Mouse (Mus musculus): Measurements from ENCODE around the gene Knop1. TPM values are rescaled to one million over a fixed set of nuclear protein-coding genes. Genes with fewer than 3 reads are reported as not detected.

The Knop1 gene
- polyA plus RNA-seq, 1 experiment from 2014 or later: 88.1 TPM

GRCm38 (mm10) chr7:118841030-118841745, 14.9 kb downstream of the Knop1 start:
- no peak overlapping the region for H3K27ac ChIP-seq
- DNase-seq (ENCODE audit: low spot score): no peak
- H3K9me3 ChIP-seq: no peaks in the 10 kb centered on the region
- WGBS: 82% methylated on average over 8 of the region's 8 CpGs
- H3K4me1 ChIP-seq: no peaks in the 10 kb centered on the region
- H3K36me3 ChIP-seq: peaks cover 96% of the 10 kb centered on the region
- H3K27me3 ChIP-seq (ENCODE audit: insufficient read depth, poor library complexity, severe bottlenecking): no peaks in the 10 kb centered on the region
- no peak overlapping the region for H3K4me3 ChIP-seq

- no peak for DNase-seq (ENCODE audit: low spot score)
- 85% methylated on average over 5 of the region's 5 CpGs for WGBS
- Histone ChIP-seq H3K36me3 (peaks cover 93% of the 10 kb centered on the region), H3K9me3 (no peaks in the 10 kb centered on the region), H3K27me3 (ENCODE audit: insufficient read depth, poor library complexity, severe bottlenecking) (no peaks in the 10 kb centered on the region), H3K4me1 (no peaks in the 10 kb centered on the region), H3K27ac (no peak overlapping the region), H3K4me3 (no peak overlapping the region)
These were observed 18.2 kb downstream of the Knop1 start for GRCm38 (mm10) chr7:118837901-118838300.

GRCm38 (mm10) chr7:118827975-118828416, 28.1 kb downstream of the Knop1 start:
- H3K27me3 ChIP-seq (ENCODE audit: insufficient read depth, poor library complexity, severe bottlenecking): no peaks in the 10 kb centered on the region
- peaks cover 31% of the 10 kb centered on the region; the same call in 1 of the 2 replicates for H3K36me3 ChIP-seq
- no peak overlapping the region for H3K27ac ChIP-seq
- no peaks in the 10 kb centered on the region for H3K4me1 ChIP-seq
- no peak for DNase-seq (ENCODE audit: low spot score)
- no peaks in the 10 kb centered on the region for H3K9me3 ChIP-seq
- no peak overlapping the region for H3K4me3 ChIP-seq
- 68% methylated on average over 5 of the region's 5 CpGs for whole genome bisulfite sequencing

- no peaks in the 10 kb centered on the region for H3K27me3 ChIP-seq (ENCODE audit: insufficient read depth, poor library complexity, severe bottlenecking)
- 71% methylated on average over 7 of the region's 7 CpGs for WGBS
- H3K27ac ChIP-seq: no peak overlapping the region
- H3K36me3 ChIP-seq: peaks cover 26% of the 10 kb centered on the region; the same call in 1 of the 2 replicates
- H3K4me3 ChIP-seq: no peak overlapping the region
- H3K9me3 ChIP-seq: no peaks in the 10 kb centered on the region
- no peak for DNase-seq (ENCODE audit: low spot score)
- no peaks in the 10 kb centered on the region; the same call in 1 of the 2 replicates for H3K4me1 ChIP-seq
These were observed 31.6 kb downstream of the Knop1 start for GRCm38 (mm10) chr7:118824451-118824850.

GRCm38 (mm10) chr7:118821887-118822556, 34.0 kb downstream of the Knop1 start:
- Histone ChIP-seq H3K27ac (no peak overlapping the region), H3K9me3 (no peaks in the 10 kb centered on the region), H3K4me1 (no peaks in the 10 kb centered on the region; the same call in 1 of the 2 replicates), H3K27me3 (ENCODE audit: insufficient read depth, poor library complexity, severe bottlenecking) (no peaks in the 10 kb centered on the region), H3K36me3 (peaks cover 35% of the 10 kb centered on the region), H3K4me3 (no peak overlapping the region)
- WGBS: 83% methylated on average over 12 of the region's 12 CpGs
- no peak for DNase-seq (ENCODE audit: low spot score)

- WGBS: 63% methylated on average over 7 of the region's 7 CpGs
- H3K4me1 ChIP-seq: no peaks in the 10 kb centered on the region; the same call in 1 of the 2 replicates
- no peak overlapping the region for H3K4me3 ChIP-seq
- H3K9me3 ChIP-seq: no peaks in the 10 kb centered on the region
- DNase-seq (ENCODE audit: low spot score): no peak
- peaks cover 33% of the 10 kb centered on the region for H3K36me3 ChIP-seq
- no peaks in the 10 kb centered on the region for H3K27me3 ChIP-seq (ENCODE audit: insufficient read depth, poor library complexity, severe bottlenecking)
- no peak overlapping the region for H3K27ac ChIP-seq
These were observed 34.7 kb downstream of the Knop1 start for GRCm38 (mm10) chr7:118821356-118821755.

GRCm38 (mm10) chr7:118819666-118820065, 36.4 kb downstream of the Knop1 start:
- no peaks in the 10 kb centered on the region for H3K9me3 ChIP-seq
- H3K27ac ChIP-seq: no peak overlapping the region
- no peaks in the 10 kb centered on the region; the same call in 1 of the 2 replicates for H3K4me1 ChIP-seq
- 90% methylated on average over 1 of the region's 1 CpGs for WGBS
- no peak overlapping the region for H3K4me3 ChIP-seq
- DNase-seq (ENCODE audit: low spot score): no peak
- H3K36me3 ChIP-seq: peaks cover 32% of the 10 kb centered on the region
- H3K27me3 ChIP-seq (ENCODE audit: insufficient read depth, poor library complexity, severe bottlenecking): no peaks in the 10 kb centered on the region

- H3K36me3 ChIP-seq: peaks cover 42% of the 10 kb centered on the region
- H3K9me3 ChIP-seq: no peaks in the 10 kb centered on the region
- no peaks in the 10 kb centered on the region; the same call in 1 of the 2 replicates for H3K4me1 ChIP-seq
- no peaks in the 10 kb centered on the region for H3K27me3 ChIP-seq (ENCODE audit: insufficient read depth, poor library complexity, severe bottlenecking)
- WGBS: 89% methylated on average over 7 of the region's 7 CpGs
- H3K27ac ChIP-seq: no peak overlapping the region
- no peak for DNase-seq (ENCODE audit: low spot score)
- H3K4me3 ChIP-seq: no peak overlapping the region
These were observed 38.3 kb downstream of the Knop1 start for GRCm38 (mm10) chr7:118817741-118818140.

- Histone ChIP-seq H3K27ac (no peak overlapping the region), H3K9me3 (no peaks in the 10 kb centered on the region), H3K4me1 (no peaks in the 10 kb centered on the region; the same call in 1 of the 2 replicates), H3K4me3 (no peak overlapping the region), H3K36me3 (peaks cover 42% of the 10 kb centered on the region), H3K27me3 (ENCODE audit: insufficient read depth, poor library complexity, severe bottlenecking) (no peaks in the 10 kb centered on the region)
- WGBS: 87% methylated on average over 3 of the region's 3 CpGs
- DNase-seq (ENCODE audit: low spot score): no peak
These were observed 39.8 kb downstream of the Knop1 start for GRCm38 (mm10) chr7:118816275-118816674.

- Histone ChIP-seq H3K9me3 (no peaks in the 10 kb centered on the region), H3K4me1 (no peaks in the 10 kb centered on the region), H3K4me3 (no peak overlapping the region), H3K27me3 (ENCODE audit: insufficient read depth, poor library complexity, severe bottlenecking) (no peaks in the 10 kb centered on the region), H3K27ac (no peak overlapping the region), H3K36me3 (peaks cover 44% of the 10 kb centered on the region)
- 91% methylated on average over 4 of the region's 4 CpGs for WGBS
- DNase-seq (ENCODE audit: low spot score): no peak
These were observed 42.5 kb downstream of the Knop1 start for GRCm38 (mm10) chr7:118813592-118813991.

- Histone ChIP-seq H3K27me3 (ENCODE audit: insufficient read depth, poor library complexity, severe bottlenecking) (no peaks in the 10 kb centered on the region), H3K36me3 (peaks cover 27% of the 10 kb centered on the region), H3K9me3 (no peaks in the 10 kb centered on the region), H3K27ac (no peak overlapping the region), H3K4me3 (no peak overlapping the region), H3K4me1 (0 out of 2 replicates have a peak, but pooled peaks cover 6% of the 10 kb centered on the region)
- DNase-seq (ENCODE audit: low spot score): no peak
- WGBS: 81% methylated on average over 12 of the region's 12 CpGs
These were observed 44.5 kb downstream of the Knop1 start for GRCm38 (mm10) chr7:118811407-118812106.

- Histone ChIP-seq H3K27me3 (ENCODE audit: insufficient read depth, poor library complexity, severe bottlenecking) (no peaks in the 10 kb centered on the region), H3K36me3 (peaks cover 26% of the 10 kb centered on the region; the same call in 1 of the 2 replicates), H3K4me1 (0 out of 2 replicates have a peak, but pooled peaks cover 6% of the 10 kb centered on the region), H3K9me3 (no peaks in the 10 kb centered on the region), H3K4me3 (no peak overlapping the region), H3K27ac (no peak overlapping the region)
- DNase-seq (ENCODE audit: low spot score): no peak
- 85% methylated on average over 8 of the region's 8 CpGs for WGBS
These were observed 48.2 kb downstream of the Knop1 start for GRCm38 (mm10) chr7:118807899-118808298.

All from heart, embryonic 10.5 days (tissue).